34 mouse cellular contexts compared by ENCODE assay signal in the genomic region with DNA sequence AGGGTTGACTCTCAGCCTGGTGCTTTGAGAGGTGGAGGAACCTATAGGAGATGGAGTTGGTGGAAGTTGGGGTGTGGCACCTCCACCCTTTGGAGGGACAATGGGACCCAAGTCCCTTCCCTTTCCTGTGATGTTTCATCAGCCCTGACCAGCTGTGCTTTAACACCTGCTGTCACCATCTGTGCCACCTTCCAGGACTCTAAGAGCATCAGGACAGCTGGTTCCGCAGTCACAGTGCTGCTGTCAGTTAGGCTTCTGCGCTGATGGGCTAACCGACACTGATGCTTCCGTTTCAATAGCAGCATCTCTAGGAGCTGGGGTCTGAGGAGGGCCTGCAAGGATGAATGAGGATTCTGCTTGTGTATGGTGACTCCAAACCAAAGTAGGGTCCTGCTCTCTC.
"Had no signal": no experiment of that assay in that cellular context is flagged by ENCODE, and none has a peak within 500 bp of the region (broad histone marks: within the 10 kb centered on the region; RNA-seq: fewer than 3 reads in every experiment).

No protein-coding gene starts in this region.

- H3K4me2 ChIP-seq: heart, embryonic 11.5 days; heart, embryonic 12.5 days; heart, embryonic 13.5 days; heart, embryonic 15.5 days; hindbrain, embryonic 12.5 days; hindbrain, embryonic 13.5 days; hindbrain, embryonic 14.5 days; hindbrain, embryonic 15.5 days; intestine, embryonic 15.5 days; kidney, embryonic 15.5 days had no signal

- H3K36me3 ChIP-seq: hindbrain, embryonic 15.5 days had no signal

- H3K27me3 ChIP-seq: heart, embryonic 12.5 days; heart, embryonic 13.5 days; heart, embryonic 15.5 days; hindbrain, embryonic 12.5 days; hindbrain, embryonic 13.5 days; hindbrain, embryonic 15.5 days; intestine, embryonic 15.5 days; kidney, embryonic 15.5 days had no signal

- H3K4me1 ChIP-seq: heart, embryonic 12.5 days; heart, embryonic 13.5 days; heart, embryonic 15.5 days; hindbrain, embryonic 10.5 days; hindbrain, embryonic 12.5 days; hindbrain, embryonic 13.5 days; hindbrain, embryonic 15.5 days; intestine, embryonic 15.5 days had no signal

- H3K9ac ChIP-seq: heart, embryonic 12.5 days; heart, embryonic 13.5 days; heart, embryonic 15.5 days; hindbrain, embryonic 12.5 days; hindbrain, embryonic 13.5 days; hindbrain, embryonic 14.5 days; hindbrain, embryonic 15.5 days; intestine, embryonic 15.5 days; kidney, embryonic 15.5 days had no signal

- ATAC-seq: hindbrain, embryonic 16.5 days; hindbrain, postnatal 0 days; inflammation-experienced regulatory T-cells, adult 6 months; intestine, embryonic 15.5 days; intestine, embryonic 16.5 days; intestine, postnatal 0 days had no signal

- DNase-seq: heart, postnatal 10 days; heart, postnatal 14 days; heart, postnatal 36 days; heart, postnatal 4 days; kidney, adult 11 months; kidney, adult 18-20 months; kidney, adult 2 months; kidney, adult 8-10 months; kidney, adult 9 months; kidney, postnatal 10 days; kidney, postnatal 14 days; kidney, postnatal 25 days; kidney, postnatal 36 days; kidney, postnatal 4 days; layer of hippocampus, adult 9-11 months; layer of hippocampus, postnatal 36 days had no signal

- H3K9me3 ChIP-seq: heart, embryonic 12.5 days; heart, embryonic 13.5 days; heart, embryonic 15.5 days; hindbrain, embryonic 10.5 days; hindbrain, embryonic 12.5 days; hindbrain, embryonic 13.5 days; hindbrain, embryonic 15.5 days; intestine, embryonic 15.5 days; kidney, embryonic 15.5 days had no signal

- H3K27ac ChIP-seq: heart, embryonic 13.5 days; heart, embryonic 15.5 days; hindbrain, embryonic 10.5 days; hindbrain, embryonic 12.5 days; hindbrain, embryonic 13.5 days; hindbrain, embryonic 14.5 days; hindbrain, embryonic 15.5 days; hindbrain, postnatal 0 days; intestine, embryonic 15.5 days; kidney, embryonic 15.5 days; kidney, postnatal 0 days; layer of hippocampus, adult 2 months had no signal

- H3K4me3 ChIP-seq: heart, embryonic 12.5 days; heart, embryonic 13.5 days; heart, embryonic 15.5 days; hindbrain, embryonic 10.5 days; hindbrain, embryonic 12.5 days; hindbrain, embryonic 13.5 days; hindbrain, embryonic 15.5 days; intestine, embryonic 15.5 days; kidney, embryonic 15.5 days; layer of hippocampus, adult 2 months had no signal
